In genomic region chr17:45549617-45550181, GRCm38 (mm10) we compare ENCODE assay signal across 9 mouse cellular contexts. TPM values are rescaled to one million over a fixed set of nuclear protein-coding genes. Genes with fewer than 3 reads are reported as not detected.
A peak's percentile ranks its signal among the peaks of the same experiment; 100 is the strongest.
DNase-seq lines count a peak whose midpoint lies in the region; ATAC-seq and TF ChIP-seq lines count a peak whose summit lies in the region.
"Had no signal": no experiment of that assay in that cellular context is flagged by ENCODE, and none has a peak within 500 bp of the region (broad histone marks: within the 10 kb centered on the region; RNA-seq: fewer than 3 reads in every experiment).

Gene Tmem151b (minus strand): TSS chr17:45549677.

- no peak within 1 kb of the TSS for H3K27ac ChIP-seq in heart, embryonic 11.5 days (ENCODE audit: low read depth, low read length)
- peak within 1 kb of the TSS; percentile 86 for H3K27ac ChIP-seq in embryonic facial prominence, embryonic 11.5 days (replicated peaks; ENCODE audit: low read depth, low read length)
- H3K27ac ChIP-seq in intestine, postnatal 0 days (ENCODE audit: low read depth, low read length): no peak within 1 kb of the TSS
- peak within 1 kb of the TSS; percentile 88 for H3K27ac ChIP-seq in midbrain, embryonic 11.5 days (ENCODE audit: low read depth, low read length)

- WGBS in heart, embryonic 11.5 days (ENCODE audit: insufficient replicate concordance): 1% methylated on average over 13 of the region's 29 CpGs
- WGBS in embryonic facial prominence, embryonic 11.5 days: 0% methylated on average over 18 of the region's 29 CpGs
- WGBS in intestine, postnatal 0 days: 2% methylated on average over 13 of the region's 29 CpGs
- 0% methylated on average over 14 of the region's 29 CpGs for WGBS in midbrain, embryonic 11.5 days

- no peaks in the 10 kb centered on the region for H3K9me3 ChIP-seq in heart, embryonic 11.5 days (replicated peaks; ENCODE audit: control insufficient read depth, low read length)
- no peaks in the 10 kb centered on the region for H3K9me3 ChIP-seq in embryonic facial prominence, embryonic 11.5 days (replicated peaks; ENCODE audit: control insufficient read depth, low read length)
- no peaks in the 10 kb centered on the region for H3K9me3 ChIP-seq in intestine, postnatal 0 days (ENCODE audit: control insufficient read depth)
- no peaks in the 10 kb centered on the region for H3K9me3 ChIP-seq in midbrain, embryonic 11.5 days (ENCODE audit: control insufficient read depth, low read length)

- peaks cover 56% of the 10 kb centered on the region for H3K27me3 ChIP-seq in heart, embryonic 11.5 days (ENCODE audit: control insufficient read depth, insufficient read depth, low read length)
- H3K27me3 ChIP-seq in embryonic facial prominence, embryonic 11.5 days (ENCODE audit: control insufficient read depth, insufficient read depth, low read length): peaks cover 31% of the 10 kb centered on the region
- peaks cover 70% of the 10 kb centered on the region for H3K27me3 ChIP-seq in intestine, postnatal 0 days (replicated peaks; ENCODE audit: control insufficient read depth, insufficient read depth, low read length)
- H3K27me3 ChIP-seq in midbrain, embryonic 11.5 days (ENCODE audit: control insufficient read depth, insufficient read depth, low read length): peaks cover 36% of the 10 kb centered on the region

- peak; percentile 13; the same call in 1 of the 2 replicates for TF ChIP-seq CTCF in intestine, postnatal 0 days (IDR thresholded peaks at IDR 0.05; ENCODE audit: low read depth)

- peak within 1 kb of the TSS; percentile 91 for H3K4me2 ChIP-seq in heart, embryonic 11.5 days
- H3K4me2 ChIP-seq in embryonic facial prominence, embryonic 11.5 days (ENCODE audit: low read depth, low read length): peak within 1 kb of the TSS; percentile 88
- H3K4me2 ChIP-seq in intestine, postnatal 0 days (replicated peaks; ENCODE audit: low read depth): peak within 1 kb of the TSS; percentile 93
- H3K4me2 ChIP-seq in midbrain, embryonic 11.5 days: peak within 1 kb of the TSS; percentile 78

- H3K36me3 ChIP-seq in heart, embryonic 11.5 days (ENCODE audit: control insufficient read depth, insufficient read depth, low read length): no peaks in the 10 kb centered on the region
- no peaks in the 10 kb centered on the region; the same call in 1 of the 2 replicates for H3K36me3 ChIP-seq in embryonic facial prominence, embryonic 11.5 days (replicated peaks; ENCODE audit: control insufficient read depth, insufficient read depth, low read depth, low read length)
- peaks cover 3% of the 10 kb centered on the region; the same call in 1 of the 2 replicates for H3K36me3 ChIP-seq in intestine, postnatal 0 days (ENCODE audit: control insufficient read depth, insufficient read depth)
- no peaks in the 10 kb centered on the region; the same call in 1 of the 2 replicates for H3K36me3 ChIP-seq in midbrain, embryonic 11.5 days (ENCODE audit: control insufficient read depth, insufficient read depth, low read length)
- H3K36me3 ChIP-seq: G1E had no signal

- ATAC-seq in heart, embryonic 11.5 days (replicated peaks; ENCODE audit: insufficient number of reproducible peaks, low FRiP score, low TSS enrichment): no peak
- ATAC-seq in embryonic facial prominence, embryonic 11.5 days (replicated peaks; ENCODE audit: insufficient number of reproducible peaks, low FRiP score, low TSS enrichment, low read depth): no peak; the same call in 1 of the 2 replicates
- no peak for ATAC-seq in intestine, postnatal 0 days
- peak; percentile 45; the same call in 1 of the 2 replicates for ATAC-seq in midbrain, embryonic 11.5 days (ENCODE audit: low FRiP score)
- no peak for ATAC-seq in inflammation-experienced regulatory T-cells, adult 6 months

- peaks cover 20% of the 10 kb centered on the region for H3K4me1 ChIP-seq in heart, embryonic 11.5 days (ENCODE audit: control insufficient read depth, insufficient read depth, low read length)
- peaks cover 8% of the 10 kb centered on the region for H3K4me1 ChIP-seq in embryonic facial prominence, embryonic 11.5 days (ENCODE audit: control insufficient read depth, insufficient read depth, low read length)
- H3K4me1 ChIP-seq in intestine, postnatal 0 days (replicated peaks; ENCODE audit: control insufficient read depth, insufficient read depth, low read length): no peaks in the 10 kb centered on the region
- peaks cover 30% of the 10 kb centered on the region for H3K4me1 ChIP-seq in midbrain, embryonic 11.5 days (ENCODE audit: control insufficient read depth, insufficient read depth, low read length)

- DNase-seq in heart, adult 8-10 months (ENCODE audit: low spot score): no peak
- peak; percentile 58 for DNase-seq in ES-CJ7 (ENCODE audit: low read depth, low spot score)
- DNase-seq in embryonic facial prominence, embryonic 11.5 days (ENCODE audit: low spot score): peak; percentile 84
- DNase-seq in midbrain, embryonic 11.5 days (ENCODE audit: low spot score, missing footprints): peak; percentile 97
- peak; percentile 78 for DNase-seq in thymus, postnatal 14 days

- H3K4me3 ChIP-seq in heart, embryonic 11.5 days (ENCODE audit: low read depth, low read length): peak within 1 kb of the TSS; percentile 65
- peak within 1 kb of the TSS; percentile 93 for H3K4me3 ChIP-seq in embryonic facial prominence, embryonic 11.5 days (ENCODE audit: low read depth, low read length)
- H3K4me3 ChIP-seq in intestine, postnatal 0 days (ENCODE audit: low read depth, low read length): peak within 1 kb of the TSS; percentile 59
- peak within 1 kb of the TSS; percentile 91 for H3K4me3 ChIP-seq in midbrain, embryonic 11.5 days (ENCODE audit: low read depth, low read length)

- peak within 1 kb of the TSS; percentile 74 for H3K9ac ChIP-seq in heart, embryonic 11.5 days (ENCODE audit: low read depth, low read length)
- H3K9ac ChIP-seq in embryonic facial prominence, embryonic 11.5 days (replicated peaks; ENCODE audit: low read length): peak within 1 kb of the TSS; percentile 93
- H3K9ac ChIP-seq in intestine, postnatal 0 days (ENCODE audit: low read depth, low read length): peak within 1 kb of the TSS; percentile 4; the same call in 1 of the 2 replicates
- peak within 1 kb of the TSS; percentile 98 for H3K9ac ChIP-seq in midbrain, embryonic 11.5 days (ENCODE audit: low read length)

RNA-seq across cellular contexts. Expression of gene Tmem151b, which starts in this region (rescaled TPM):
- polyA plus RNA-seq in heart, embryonic 11.5 days (2014; fragmentation: Nextera tagmentation; extraction: Ambion mirVana): 1.00 and 1.0 TPM in 2 replicates
- total RNA-seq in heart, adult 8-10 months (2022): under 1 TPM in 1 of 4 experiments, not detected in 3; 0.09 TPM
- 5.4 and 6.3 TPM in 2 replicates for polyA plus RNA-seq in embryonic facial prominence, embryonic 11.5 days (2014; fragmentation: Nextera tagmentation; extraction: Ambion mirVana)
- 0.68 TPM in 2 replicates for polyA plus RNA-seq in intestine, postnatal 0 days (2015; fragmentation: Nextera tagmentation; extraction: Ambion mirVana)
- 5.1 and 6.2 TPM in 2 replicates for polyA plus RNA-seq in midbrain, embryonic 11.5 days (2014; fragmentation: Nextera tagmentation; extraction: Ambion mirVana)
- polyA plus RNA-seq in inflammation-experienced regulatory T-cells, adult 6 months (2017; shearing (Covaris generic)): under 1 TPM; 0.12 to 0.63 (median 0.14) TPM
- polyA plus RNA-seq: G1E had no signal

Comparison
In these comparisons a context has a peak if more than half of its experiments do, and no peak if none do; other contexts are left out.
1. H3K27ac ChIP-seq: peak in embryonic facial prominence, embryonic 11.5 days (single experiment) and midbrain, embryonic 11.5 days (single experiment); none in heart, embryonic 11.5 days (single experiment) and intestine, postnatal 0 days (single experiment).
2. H3K9ac ChIP-seq: peak in every context shown above with its lines; median percentile 98 in midbrain, embryonic 11.5 days; 93 in embryonic facial prominence, embryonic 11.5 days; 74 in heart, embryonic 11.5 days; 4 in intestine, postnatal 0 days.
3. Peak in every context shown above with its lines, with median percentiles within 50 percentile points of each other: H3K4me2 ChIP-seq and H3K4me3 ChIP-seq.